Mouse (Mus musculus) neural tube, embryonic 11.5 days (tissue): Measurements from ENCODE around the gene Zfp870. TPM values are rescaled to one million over a fixed set of nuclear protein-coding genes. Genes with fewer than 3 reads are reported as not detected.

ENCODE experiments used
- ATAC-seq: fragments of 200-750 bp; cut with Nextera tagmentation; 2 replicates; pipeline ENCODE4 v1.8.0; 2017; ENCODE audit warnings: moderate number of reproducible peaks, mild to moderate bottlenecking, moderate TSS enrichment, moderate library complexity; ENCODE audit not compliant: insufficient read depth, low FRiP score, low TSS enrichment
- DNase-seq: peaks from one replicate; pipeline ENCODE4 v3.0.0-alpha.2; 2015; ENCODE audit warnings: low spot score
- H3K27ac ChIP-seq: fragments of 300-500 bp; sonication (generic); 2 replicates; pipeline ENCODE4 v1.5.1; 2014; ENCODE audit warnings: low read depth, mild to moderate bottlenecking, low read length
- H3K27me3 ChIP-seq: fragments of 300-500 bp; sonication (generic); 2 replicates; pipeline ENCODE4 v1.6.1; 2014; ENCODE audit warnings: mild to moderate bottlenecking, low read length, mixed read lengths; ENCODE audit not compliant: control insufficient read depth, insufficient read depth
- H3K36me3 ChIP-seq: fragments of 300-500 bp; sonication (generic); 2 replicates; pipeline ENCODE4 v1.6.1; 2014; ENCODE audit warnings: mild to moderate bottlenecking, low read length, moderate library complexity, mixed read lengths; ENCODE audit not compliant: control insufficient read depth, insufficient read depth
- H3K4me1 ChIP-seq: fragments of 300-500 bp; sonication (generic); 2 replicates; pipeline ENCODE4 v1.6.1; 2014; ENCODE audit warnings: low read length, mixed read lengths; ENCODE audit not compliant: control insufficient read depth, insufficient read depth
- H3K4me2 ChIP-seq: fragments of 300-500 bp; sonication (generic); 2 replicates; pipeline ENCODE4 v1.6.1; 2014; ENCODE audit warnings: low read depth, mild to moderate bottlenecking, moderate library complexity
- H3K4me3 ChIP-seq: fragments of 300-500 bp; sonication (generic); 2 replicates; pipeline ENCODE4 v1.5.1; 2014; ENCODE audit warnings: low read depth, low read length
- H3K9ac ChIP-seq: fragments of 300-500 bp; sonication (generic); 2 replicates; pipeline ENCODE4 v1.6.1; 2014; ENCODE audit warnings: mild to moderate bottlenecking, low read length
- H3K9me3 ChIP-seq: fragments of 300-500 bp; sonication (generic); 2 replicates; pipeline ENCODE4 v1.6.1; 2016; ENCODE audit warnings: low read length; ENCODE audit not compliant: control insufficient read depth
- WGBS: fragments of 180-500 bp; shearing (Covaris S2); extraction: QIAGEN DNeasy Blood & Tissue Kit; methylation state at CpG from one replicate; pipeline ENCODE4 v1.1.7; 2014; 5-methylcytosine and 5-hydroxymethylcytosine counted together
- polyA plus RNA-seq: library from polyadenylated mRNA; unstranded; fragments of >200 nt; fragmentation: Nextera tagmentation; extraction: Ambion mirVana; gene quantifications from 2 replicates; pipeline ENCODE4 v1.2.1, GENCODE M21; 2014

The Zfp870 gene
- polyA plus RNA-seq, 1 experiment from 2014 or later: 9.8 TPM

DNA sequence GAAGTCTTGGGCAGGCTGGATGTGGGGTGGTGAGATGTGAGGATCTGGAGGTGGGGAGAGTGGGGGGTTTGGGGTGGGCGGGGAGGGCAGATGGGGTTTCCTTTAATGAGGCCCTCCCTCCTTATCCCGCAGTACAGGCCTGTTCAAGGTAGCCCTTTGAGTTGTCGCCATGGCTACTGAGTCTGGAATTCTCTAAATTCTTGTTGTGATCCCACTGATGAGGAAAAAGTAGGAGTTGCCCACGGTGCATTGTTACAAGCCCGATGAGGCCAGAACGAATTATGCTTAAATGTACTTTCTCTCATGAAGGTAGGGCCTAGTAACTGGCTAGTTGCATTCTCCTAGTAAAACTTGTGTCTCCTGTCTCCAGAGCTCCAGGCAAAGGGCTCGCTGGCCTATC lies 39.9 kb downstream of the Zfp870 start:
- Histone ChIP-seq H3K9ac (no peak overlapping the region), H3K9me3 (no peaks in the 10 kb centered on the region), H3K36me3 (no peaks in the 10 kb centered on the region), H3K27ac (no peak overlapping the region), H3K4me2 (no peak overlapping the region), H3K27me3 (no peaks in the 10 kb centered on the region), H3K4me1 (no peaks in the 10 kb centered on the region), H3K4me3 (no peak overlapping the region)
- WGBS: 43% methylated on average over 7 of the region's 7 CpGs
- no peak for ATAC-seq
- DNase-seq: no peak

DNA sequence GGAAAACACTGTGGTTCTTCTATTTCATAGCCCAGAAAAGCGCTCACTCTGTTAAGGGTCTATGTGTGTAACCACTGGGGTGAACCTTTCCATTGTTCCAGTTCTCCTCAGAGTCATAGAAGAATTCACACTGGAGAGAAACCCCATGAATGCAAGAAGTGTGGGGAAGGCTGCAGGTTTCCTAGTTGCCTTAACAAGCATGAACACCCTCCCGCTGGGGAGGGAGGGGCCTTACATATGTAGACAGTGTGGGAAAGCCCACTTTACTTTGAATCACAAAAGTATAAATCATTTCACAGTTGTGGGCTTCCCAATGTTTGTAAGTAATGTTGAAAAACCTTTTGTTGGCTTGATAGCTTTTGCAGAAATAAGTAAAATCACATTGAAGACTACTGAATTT lies 50.1 kb downstream of the Zfp870 start:
- Histone ChIP-seq H3K27ac (no peak overlapping the region), H3K4me1 (no peaks in the 10 kb centered on the region), H3K36me3 (no peaks in the 10 kb centered on the region), H3K9me3 (no peaks in the 10 kb centered on the region; the same call in 1 of the 2 replicates), H3K4me3 (no peak overlapping the region), H3K27me3 (no peaks in the 10 kb centered on the region), H3K9ac (no peak overlapping the region), H3K4me2 (no peak overlapping the region)
- peak; percentile 65; the same call in 1 of the 2 replicates for ATAC-seq
- WGBS: 54% methylated on average over 2 of the region's 2 CpGs
- DNase-seq: peak; percentile 57

DNA sequence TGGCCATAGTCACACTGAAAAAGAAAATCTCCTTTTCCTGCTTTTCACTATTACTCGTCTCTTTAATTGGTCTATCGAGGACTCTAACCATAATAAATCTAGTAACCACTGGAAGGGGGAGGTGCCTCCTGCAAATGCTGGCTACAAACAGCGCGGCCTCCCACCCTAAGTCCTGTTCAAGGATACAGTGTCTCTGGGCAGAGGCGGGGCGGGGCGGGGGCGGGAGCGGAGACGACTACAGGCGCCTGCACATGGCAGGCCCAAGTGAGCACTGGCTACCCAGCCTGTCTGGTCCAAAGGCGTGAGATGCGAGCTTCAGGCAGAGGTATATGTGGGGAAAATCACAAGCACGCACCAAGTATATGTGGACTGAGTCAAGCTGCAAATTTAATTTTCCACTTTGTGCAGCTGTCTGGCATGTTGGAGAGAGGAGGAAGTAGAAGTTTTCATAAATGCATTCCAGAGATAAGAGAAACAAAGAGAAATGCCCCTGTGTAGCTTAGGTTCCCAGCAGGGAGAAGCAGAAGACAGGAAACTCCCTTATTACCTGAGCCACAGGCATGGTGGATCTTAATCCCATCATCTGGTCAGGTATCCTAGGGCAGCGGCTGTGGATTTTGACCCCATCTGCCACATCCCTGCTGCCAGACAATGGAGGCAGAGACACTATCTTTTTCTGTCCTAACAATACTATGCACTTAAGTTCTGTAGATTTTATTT lies 52.2 kb downstream of the Zfp870 start:
- H3K27me3 ChIP-seq: no peaks in the 10 kb centered on the region
- H3K4me3 ChIP-seq: no peak overlapping the region
- H3K9me3 ChIP-seq: no peaks in the 10 kb centered on the region; the same call in 1 of the 2 replicates
- WGBS: 47% methylated on average over 15 of the region's 15 CpGs
- H3K4me2 ChIP-seq: no peak overlapping the region
- ATAC-seq: no peak
- H3K9ac ChIP-seq: no peak overlapping the region; the same call in 1 of the 2 replicates
- no peaks in the 10 kb centered on the region for H3K4me1 ChIP-seq
- H3K27ac ChIP-seq: no peak overlapping the region
- no peaks in the 10 kb centered on the region for H3K36me3 ChIP-seq
- peak; percentile 10 for DNase-seq

DNA sequence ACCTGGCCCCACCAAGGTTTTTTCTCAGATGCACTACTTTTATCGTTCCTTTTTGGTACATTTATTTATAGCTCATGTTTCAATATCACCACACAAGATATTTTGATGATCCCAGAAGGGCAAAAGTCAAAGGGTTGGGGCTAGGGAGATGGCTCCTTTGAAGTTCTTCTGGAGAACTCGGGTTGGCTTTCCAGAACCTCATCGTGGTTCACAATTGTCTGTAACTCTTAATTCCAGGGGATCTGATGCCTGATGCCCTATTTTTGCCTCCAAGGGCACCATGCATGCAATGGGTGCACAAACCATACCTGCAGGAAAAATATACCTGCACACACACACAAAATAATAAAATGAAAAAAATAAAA lies 61.0 kb downstream of the Zfp870 start:
- Histone ChIP-seq H3K4me1 (peaks cover 5% of the 10 kb centered on the region; the same call in 1 of the 2 replicates), H3K27ac (no peak overlapping the region), H3K27me3 (no peaks in the 10 kb centered on the region), H3K4me3 (peak overlapping the region; percentile 92), H3K9ac (no peak overlapping the region), H3K4me2 (peak overlapping the region; percentile 70), H3K9me3 (no peaks in the 10 kb centered on the region), H3K36me3 (0 out of 2 replicates have a peak, but pooled peaks cover 2% of the 10 kb centered on the region)
- ATAC-seq (0 out of 2 replicates have a peak, but pooled peaks have one; percentile 9), DNase-seq (no peak)
- 34% methylated on average over 3 of the region's 3 CpGs for WGBS

DNA sequence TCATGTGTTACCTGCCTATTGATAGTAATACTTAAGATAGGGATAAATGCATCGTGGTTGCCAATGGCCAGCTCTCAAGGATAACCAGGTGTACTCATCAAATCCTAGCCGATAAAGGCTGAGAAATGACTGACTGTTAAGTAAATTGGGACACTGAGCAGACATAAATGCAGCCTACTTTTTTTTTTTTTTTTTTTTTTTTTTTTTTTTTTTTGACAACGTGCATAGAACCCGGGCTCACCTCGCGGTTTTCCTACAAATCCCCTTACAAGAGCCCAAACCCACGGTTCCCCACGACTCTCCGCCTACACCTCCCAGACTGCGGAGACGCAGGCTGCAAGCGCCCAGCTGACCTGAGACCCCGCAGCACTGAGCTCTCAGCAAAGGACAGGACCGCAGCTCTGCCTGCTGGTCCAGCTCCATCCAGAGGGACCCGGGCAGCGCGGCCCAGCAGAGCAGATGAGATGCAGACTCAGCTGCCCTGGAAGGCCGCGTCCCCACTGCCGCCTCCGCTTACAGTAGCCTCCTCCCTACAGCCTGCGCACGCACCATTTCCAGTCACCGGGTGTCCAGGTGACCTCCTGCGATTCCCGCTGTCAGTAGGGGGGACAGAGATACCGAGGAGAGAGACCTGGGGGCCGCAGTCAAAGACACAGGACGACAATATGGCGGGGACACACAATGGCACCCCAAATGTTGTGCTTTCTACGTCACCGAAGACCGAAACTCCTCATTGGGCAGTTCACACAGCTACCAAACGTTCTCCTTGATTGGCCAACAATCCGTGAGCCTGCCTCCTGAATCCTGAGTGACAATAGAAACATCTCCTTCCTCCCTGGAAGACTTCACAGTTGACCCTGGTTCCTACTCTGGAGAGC lies 61.7 kb downstream of the Zfp870 start, which contains the start of gene Zfp799:
TSS of gene Zfp799 (minus strand) at position 722 of the 878 bp plus-strand sequence.
- Histone ChIP-seq H3K9ac (peak within 1 kb of the TSS; percentile 96), H3K36me3 (peaks cover 2% of the 10 kb centered on the region; the same call in 1 of the 2 replicates), H3K27ac (peak within 1 kb of the TSS; percentile 56; the same call in 1 of the 2 replicates), H3K4me3 (peak within 1 kb of the TSS; percentile 92), H3K4me2 (peak within 1 kb of the TSS; percentile 70), H3K9me3 (no peaks in the 10 kb centered on the region), H3K4me1 (peaks cover 5% of the 10 kb centered on the region; the same call in 1 of the 2 replicates), H3K27me3 (no peaks in the 10 kb centered on the region)
- 2% methylated on average over 35 of the region's 35 CpGs for WGBS
- ATAC-seq (peak; percentile 98), DNase-seq (peak; percentile 85)

Other genes with a start within 250 kb of the Zfp870 start
- not detected in 2 replicates for gene Cyp4f40, start 232.7 kb downstream of the Zfp870 start, polyA plus RNA-seq
- 0.77 TPM in 1 of 2 replicates, not detected in the other for gene Cyp4f15, start 206.0 kb downstream of the Zfp870 start, polyA plus RNA-seq
- 36.9 and 41.3 TPM in 2 replicates for gene Zfp871, start 103.4 kb downstream of the Zfp870 start, polyA plus RNA-seq
- gene Zfp811, start 81.7 kb downstream of the Zfp870 start, polyA plus RNA-seq: 31.1 and 33.3 TPM in 2 replicates
- gene Zfp799, start 61.4 kb downstream of the Zfp870 start, polyA plus RNA-seq: 17.6 and 21.1 TPM in 2 replicates
- not detected in 2 replicates for gene Cyp4f14, start 25.7 kb upstream of the Zfp870 start, polyA plus RNA-seq
- 2.6 and 3.0 TPM in 2 replicates for gene Cyp4f13, start 55.8 kb upstream of the Zfp870 start, polyA plus RNA-seq
- 13.1 and 13.7 TPM in 2 replicates for gene Zfp472, start 74.2 kb upstream of the Zfp870 start, polyA plus RNA-seq
- 16.8 and 18.6 TPM in 2 replicates for gene Zfp952, start 101.5 kb upstream of the Zfp870 start, polyA plus RNA-seq
- 22.9 and 25.9 TPM in 2 replicates for gene Zfp763, start 141.8 kb upstream of the Zfp870 start, polyA plus RNA-seq
- not detected in 2 replicates for gene 4921501E09Rik, start 176.4 kb upstream of the Zfp870 start, polyA plus RNA-seq
- gene Zfp563, start 197.7 kb upstream of the Zfp870 start, polyA plus RNA-seq: 10.7 and 11.9 TPM in 2 replicates
- 0.12 and 0.18 TPM in 2 replicates for gene Morc2b, start 248.0 kb upstream of the Zfp870 start, polyA plus RNA-seq